38 mouse cellular contexts compared by ENCODE assay signal in genomic region chr17:34556406-34556805, GRCm38 (mm10). TPM values are rescaled to one million over a fixed set of nuclear protein-coding genes. Genes with fewer than 3 reads are reported as not detected.
"Had no signal": no experiment of that assay in that cellular context is flagged by ENCODE, and none has a peak within 500 bp of the region (broad histone marks: within the 10 kb centered on the region; RNA-seq: fewer than 3 reads in every experiment).

No protein-coding gene starts in this region.

- H3K4me2 ChIP-seq: heart, embryonic 12.5 days; hindbrain, embryonic 12.5 days; hindbrain, embryonic 14.5 days; intestine, embryonic 15.5 days; limb, embryonic 12.5 days; liver, embryonic 11.5 days had no signal

- H3K27me3 ChIP-seq: heart, embryonic 12.5 days; hindbrain, embryonic 12.5 days; intestine, embryonic 15.5 days had no signal

- H3K4me3 ChIP-seq: heart, adult 2 months; heart, embryonic 10.5 days; heart, embryonic 12.5 days; hindbrain, embryonic 10.5 days; hindbrain, embryonic 12.5 days; intestine, embryonic 15.5 days; layer of hippocampus, adult 2 months; left cerebral cortex, adult 2 months; limb, embryonic 10.5 days; limb, embryonic 12.5 days had no signal

- DNase-seq: gastrocnemius, postnatal 14 days; gastrocnemius, postnatal 36 days; heart, adult 2 months; heart, postnatal 10 days; heart, postnatal 4 days; kidney, adult 18-20 months; kidney, adult 8-10 months; kidney, postnatal 10 days; kidney, postnatal 25 days; kidney, postnatal 4 days; liver had no signal

- H3K36me3 ChIP-seq: heart, embryonic 10.5 days; heart, embryonic 12.5 days; hindbrain, embryonic 10.5 days; hindbrain, embryonic 12.5 days; intestine, embryonic 15.5 days; limb, embryonic 10.5 days; limb, embryonic 12.5 days had no signal

- H3K9ac ChIP-seq: heart, embryonic 12.5 days; hindbrain, embryonic 12.5 days; hindbrain, embryonic 14.5 days; intestine, embryonic 15.5 days; limb, embryonic 12.5 days; liver, embryonic 14.5 days had no signal

- H3K9me3 ChIP-seq: heart, embryonic 10.5 days; heart, embryonic 12.5 days; hindbrain, embryonic 10.5 days; hindbrain, embryonic 12.5 days; intestine, embryonic 15.5 days; limb, embryonic 10.5 days; limb, embryonic 12.5 days had no signal

- ATAC-seq: hindbrain, embryonic 16.5 days; inflammation-experienced regulatory T-cells, adult 6 months; intestine, postnatal 0 days had no signal

- H3K27ac ChIP-seq: heart, embryonic 10.5 days; hindbrain, embryonic 10.5 days; hindbrain, embryonic 12.5 days; hindbrain, embryonic 14.5 days; intestine, embryonic 15.5 days; layer of hippocampus, adult 2 months; left cerebral cortex, adult 2 months; limb, embryonic 10.5 days; limb, embryonic 12.5 days; liver, embryonic 14.5 days had no signal

- H3K4me1 ChIP-seq: heart, embryonic 12.5 days; intestine, embryonic 15.5 days had no signal

RNA-seq across cellular contexts. Expression of gene Btnl6, which starts 39.3 kb away (rescaled TPM):
- total RNA-seq: gastrocnemius, adult 18-20 months; gastrocnemius, adult 8-10 months; gastrocnemius, postnatal 14 days; gastrocnemius, postnatal 36 days; heart, adult 2 months; heart, postnatal 10 days; heart, postnatal 25 days; heart, postnatal 4 days; layer of hippocampus, adult 2 months; layer of hippocampus, postnatal 10 days; layer of hippocampus, postnatal 25 days; left cerebral cortex, adult 2 months; left cerebral cortex, postnatal 14 days; left cerebral cortex, postnatal 36 days had no signal
- polyA plus RNA-seq: gonadal fat pad, adult 2 months; heart, adult 2 months; heart, embryonic 10.5 days; heart, embryonic 12.5 days; heart, embryonic 14.5 days; hindbrain, embryonic 10.5 days; hindbrain, embryonic 12.5 days; hindbrain, embryonic 14.5 days; hindbrain, embryonic 16.5 days; inflammation-experienced regulatory T-cells, adult 6 months; kidney, embryonic 14.5 days; kidney, embryonic 16.5 days; limb, embryonic 10.5 days; limb, embryonic 12.5 days; limb, embryonic 14.5 days; liver, embryonic 11.5 days; liver, embryonic 14.5 days had no signal

RNA-seq across cellular contexts. Expression of gene Ager, which starts 41.3 kb away (rescaled TPM):
- total RNA-seq: gastrocnemius, adult 18-20 months had no signal
